Mouse (Mus musculus): ENCODE measurements around the gene Ssh3.

GRCm38 (mm10) chr19:4317181-4317580 is 48.2 kb upstream of the Ssh3 start:
- TF ChIP-seq GATA1 (IDR thresholded peaks at IDR 0.05; ENCODE audit: low read length) (no peak), TAL1 (IDR thresholded peaks at IDR 0.05; ENCODE audit: low read length) (no peak)
